Mouse (Mus musculus) Patski (cell line): ENCODE measurements around the gene Prdm12. TPM values are rescaled to one million over a fixed set of nuclear protein-coding genes. Genes with fewer than 3 reads are reported as not detected.

ENCODE experiments used
- ATAC-seq: fragments of 100-300 bp; one replicate; pipeline ENCODE4 v1.8.0; 2021
- CTCF ChIA-PET: fragments of 350-600 bp; sonication (Branson Sonifier 250); formaldehyde crosslinking; loops from one replicate; lab custom pipeline; 2022; ENCODE audit warnings: inconsistent platforms; lab: Charles Lee
- POLR2A ChIA-PET: fragments of 350-600 bp; sonication (Branson Sonifier 250); formaldehyde crosslinking; loops from one replicate; lab custom pipeline; 2022; ENCODE audit warnings: antibody characterized with exemption, inconsistent platforms; lab: Charles Lee
- DNase-seq: peaks from one replicate; pipeline ENCODE4 v3.0.0-alpha.2; 2011; ENCODE audit warnings: low read depth, low spot score
- H3K27me3 ChIP-seq: fragments of 371-371 bp; one replicate; pipeline ENCODE4 v1.5.1; 2021
- CTCF ChIP-seq: fragments of 100-300 bp; IDR thresholded peaks from one replicate; pipeline ENCODE4 v1.5.1; 2021
- in situ Hi-C: fragments of 300-500 bp; cut with MboI; formaldehyde crosslinking; loops from 3 replicates; pipeline ENCODE4 v1.11.1; 2018; ENCODE audit warnings: low pct_unique_long_range_greater_than_20kb, mixed read lengths
- polyA plus RNA-seq: library from polyadenylated mRNA; unstranded; gene quantifications from one replicate; pipeline ENCODE4 v1.2.3, GENCODE M21; 2021

The Prdm12 gene
- not detected for polyA plus RNA-seq

GRCm38 (mm10) chr2:31639901-31640608 lies at the start of gene Prdm12:
Gene Prdm12 (plus strand): TSS chr2:31640037.
- H3K27me3 ChIP-seq, result peaks cover 99% of the 10 kb centered on the region
- in situ Hi-C loops, result no loop called here
- DNase-seq (no peak), ATAC-seq (no peak)
- ChIA-PET CTCF (no interaction called here), POLR2A (interaction anchor here (0.7 kb wide), 1 partner anchor 22 kb away, joined by 6 read pairs; no protein-coding TSS in a partner anchor)
- TF ChIP-seq CTCF, result no peak

- ChIA-PET POLR2A (no interaction called here), CTCF (no interaction called here)
- in situ Hi-C loops, result no loop called here
- ATAC-seq (no peak), DNase-seq (no peak)
- TF ChIP-seq CTCF, result no peak
- no peaks in the 10 kb centered on the region for H3K27me3 ChIP-seq
Observed at GRCm38 (mm10) chr2:31591799-31592484, 47.9 kb upstream of the Prdm12 start.

DNA sequence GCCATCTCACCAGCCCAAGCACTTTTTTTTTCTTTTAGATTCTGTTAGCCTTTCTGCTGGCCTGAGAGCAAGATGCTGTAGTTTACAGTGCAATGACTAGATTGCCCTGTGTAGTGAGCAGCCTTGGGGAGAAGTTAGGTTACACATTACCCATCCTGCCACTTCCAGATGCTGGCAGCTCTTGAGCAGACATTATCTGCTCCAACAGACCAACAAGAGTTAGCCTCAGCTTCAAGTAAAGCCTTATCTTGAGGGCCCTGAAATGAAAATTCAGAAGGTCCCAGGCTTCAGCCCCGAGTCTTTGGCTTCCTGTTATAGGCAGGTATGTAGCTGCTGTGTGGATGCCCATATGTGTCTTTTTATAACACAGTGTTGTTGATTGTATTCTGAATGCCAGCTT lies 32.3 kb upstream of the Prdm12 start:
- ATAC-seq (no peak), DNase-seq (no peak)
- H3K27me3 ChIP-seq, result no peaks in the 10 kb centered on the region
- in situ Hi-C loops, result no loop called here
- ChIA-PET POLR2A (no interaction called here), CTCF (no interaction called here)
- TF ChIP-seq CTCF, result no peak

GRCm38 (mm10) chr2:31609859-31610261 lies 30.0 kb upstream of the Prdm12 start:
- no peak for TF ChIP-seq CTCF
- CTCF ChIA-PET, result interaction anchor here (1.4 kb wide), 1 partner anchor 15 kb away, joined by 3 read pairs; no protein-coding TSS in a partner anchor
- DNase-seq (no peak), ATAC-seq (no peak)
- H3K27me3 ChIP-seq, result no peaks in the 10 kb centered on the region
- in situ Hi-C loops, result no loop called here
- POLR2A ChIA-PET, result no interaction called here

DNA sequence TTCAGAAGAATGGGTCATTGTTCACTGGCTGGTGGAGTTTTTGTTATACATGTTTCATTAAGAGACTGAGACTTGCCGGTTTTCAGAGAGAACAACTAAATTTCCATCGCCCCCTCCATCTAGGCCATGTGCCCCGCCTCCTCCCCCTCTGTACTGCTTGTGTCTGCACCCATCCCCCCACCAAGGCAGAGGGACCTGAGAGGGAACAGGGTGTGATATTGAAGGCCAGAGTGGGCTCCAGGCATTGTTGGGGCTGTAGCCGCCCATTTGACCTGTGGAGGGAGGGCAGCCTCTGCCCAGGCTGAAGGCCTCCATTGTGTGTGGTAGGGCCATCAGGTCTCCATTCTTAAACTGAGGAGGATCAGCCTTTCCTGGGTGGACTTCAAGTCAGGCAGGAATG lies 28.9 kb upstream of the Prdm12 start:
- CTCF ChIA-PET, result no interaction called here
- in situ Hi-C loops, result no loop called here
- ATAC-seq, result no peak

DNA sequence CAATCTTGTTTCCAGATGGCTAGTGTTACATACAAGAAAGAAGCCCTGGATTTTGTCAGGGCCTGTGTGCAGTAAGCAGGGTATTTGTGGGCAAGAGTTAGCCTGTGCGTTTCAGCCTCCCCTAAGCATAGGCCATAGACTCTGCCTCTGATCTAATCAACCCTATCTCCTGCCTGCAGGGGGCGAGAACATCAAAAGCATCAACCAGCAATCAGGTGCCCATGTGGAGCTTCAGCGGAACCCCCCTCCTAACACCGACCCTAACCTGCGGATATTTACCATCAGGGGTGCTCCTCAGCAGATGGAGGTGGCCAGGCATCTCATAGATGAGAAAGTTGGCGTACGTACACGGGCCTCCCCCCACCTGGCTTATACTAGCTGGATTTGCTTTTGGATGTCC lies 28.4 kb upstream of the Prdm12 start:
- in situ Hi-C loops, result no loop called here
- ATAC-seq (no peak), DNase-seq (no peak)
- CTCF ChIA-PET, result no interaction called here
- H3K27me3 ChIP-seq, result no peaks in the 10 kb centered on the region
- POLR2A ChIA-PET, result no interaction called here
- no peak for TF ChIP-seq CTCF

More for the DNA sequence above, 28.9 kb upstream of the Prdm12 start:
- POLR2A ChIA-PET, result no interaction called here
- no peak for DNase-seq
- TF ChIP-seq CTCF, result no peak
- H3K27me3 ChIP-seq, result no peaks in the 10 kb centered on the region

DNA sequence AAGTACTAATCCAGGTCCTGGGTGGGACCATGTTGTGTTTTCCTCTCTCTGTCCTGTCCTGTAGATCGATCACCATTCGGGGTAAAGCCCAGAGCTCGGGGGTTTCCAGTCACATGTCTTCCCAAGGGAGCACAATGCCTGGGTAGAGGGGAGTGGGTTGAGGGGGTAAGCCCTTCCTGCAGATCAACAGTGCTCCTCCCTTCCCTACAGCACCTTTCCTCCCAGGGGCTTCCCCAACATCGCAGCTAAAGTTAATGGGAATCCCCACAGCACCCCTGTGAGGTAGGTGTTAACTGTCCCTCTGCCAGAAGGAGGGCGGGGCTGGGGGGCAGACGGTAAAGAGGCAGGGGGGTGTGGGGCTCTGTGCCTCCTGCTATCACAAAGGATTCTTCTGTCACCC lies 27.2 kb upstream of the Prdm12 start:
- POLR2A ChIA-PET, result no interaction called here
- DNase-seq (no peak), ATAC-seq (no peak)
- H3K27me3 ChIP-seq, result no peaks in the 10 kb centered on the region
- in situ Hi-C loops, result no loop called here
- CTCF ChIA-PET, result no interaction called here
- TF ChIP-seq CTCF, result no peak

GRCm38 (mm10) chr2:31613781-31614180 lies 26.1 kb upstream of the Prdm12 start:
- DNase-seq (no peak), ATAC-seq (no peak)
- ChIA-PET POLR2A (no interaction called here), CTCF (no interaction called here)
- no peaks in the 10 kb centered on the region for H3K27me3 ChIP-seq
- in situ Hi-C loops, result no loop called here
- no peak for TF ChIP-seq CTCF

DNA sequence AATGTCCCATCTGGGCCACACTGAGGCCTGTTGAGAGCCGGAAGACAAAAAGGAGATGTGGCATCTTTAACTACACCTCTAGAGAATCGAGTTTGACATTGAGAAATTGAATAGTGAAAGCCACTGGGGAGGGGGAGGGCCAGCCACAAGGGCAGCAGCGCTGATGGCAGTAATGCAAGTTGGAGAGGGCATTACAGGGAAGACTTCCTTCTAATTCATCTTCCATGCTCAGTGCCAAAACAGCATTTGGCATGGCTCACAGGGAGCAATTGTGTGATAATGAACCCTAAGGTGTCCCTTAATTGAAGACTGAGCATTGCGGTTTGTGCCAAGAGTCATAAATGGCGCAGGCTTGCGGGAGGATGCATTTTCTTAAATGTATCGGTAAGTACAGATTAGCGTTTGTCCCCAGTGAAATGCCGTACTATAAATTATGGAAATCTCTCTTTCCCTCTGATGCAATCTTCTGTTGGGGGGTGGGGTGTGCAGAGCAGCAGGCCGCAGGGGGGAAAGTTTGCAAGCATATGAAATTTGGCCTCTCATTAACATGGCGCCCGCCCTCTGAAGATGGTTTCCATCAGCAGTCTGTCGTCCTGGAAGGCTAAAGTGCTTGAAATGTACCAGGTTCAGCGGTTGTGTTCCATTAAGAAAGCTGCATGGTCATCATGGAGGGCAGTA lies 21.2 kb upstream of the Prdm12 start:
- POLR2A ChIA-PET, result no interaction called here
- no peak for TF ChIP-seq CTCF
- ATAC-seq (no peak), DNase-seq (no peak)
- in situ Hi-C loops, result no loop called here
- CTCF ChIA-PET, result no interaction called here
- H3K27me3 ChIP-seq, result peaks cover under 1% of the 10 kb centered on the region

- in situ Hi-C loops, result no loop called here
- peaks cover 7% of the 10 kb centered on the region for H3K27me3 ChIP-seq
- ATAC-seq, result no peak
- CTCF ChIA-PET, result no interaction called here
- no peak for DNase-seq
- POLR2A ChIA-PET, result no interaction called here
- no peak for TF ChIP-seq CTCF
Observed at GRCm38 (mm10) chr2:31619208-31619607, 20.6 kb upstream of the Prdm12 start.

GRCm38 (mm10) chr2:31633531-31633930 lies 6.3 kb upstream of the Prdm12 start:
- POLR2A ChIA-PET, result no interaction called here
- in situ Hi-C loops, result no loop called here

More at GRCm38 (mm10) chr2:31633531-31633930, 6.3 kb upstream of the Prdm12 start:
- H3K27me3 ChIP-seq, result peaks cover 67% of the 10 kb centered on the region
- DNase-seq, result no peak
- CTCF ChIA-PET, result no interaction called here
- ATAC-seq, result no peak
- TF ChIP-seq CTCF, result no peak
